12 mouse cellular contexts compared by ENCODE assay signal in the genomic region with DNA sequence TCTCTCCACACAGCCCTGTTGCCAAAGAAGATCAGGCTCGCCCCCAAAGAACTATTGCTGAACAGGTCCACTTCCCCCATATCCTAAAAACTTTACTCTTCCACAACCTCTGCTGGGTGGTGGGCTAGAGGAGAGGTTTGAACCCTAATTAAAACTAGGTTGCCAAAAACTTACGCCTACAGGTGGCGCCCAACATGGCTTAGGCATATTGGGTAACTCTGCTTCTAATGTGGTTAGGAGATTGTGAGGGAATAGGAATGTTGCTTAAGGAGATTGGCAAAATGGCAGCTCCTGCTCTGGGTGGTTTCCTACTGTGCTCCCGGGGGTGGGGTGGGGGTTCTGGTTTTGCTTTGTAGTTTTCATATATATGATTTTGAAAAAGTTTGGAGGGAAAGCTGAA.
DNase-seq lines count a peak whose midpoint lies in the region; ATAC-seq and TF ChIP-seq lines count a peak whose summit lies in the region.
"Had no signal": no experiment of that assay in that cellular context is flagged by ENCODE, and none has a peak within 500 bp of the region (broad histone marks: within the 10 kb centered on the region; RNA-seq: fewer than 3 reads in every experiment).

No protein-coding gene starts in this region.

- no peaks in the 10 kb centered on the region for H3K4me1 ChIP-seq in heart, adult 2 months (ENCODE audit: control insufficient read depth, insufficient read depth, low read length)
- H3K4me1 ChIP-seq in lung, embryonic 14.5 days (ENCODE audit: insufficient read depth): no peaks in the 10 kb centered on the region
- peaks cover 16% of the 10 kb centered on the region for H3K4me1 ChIP-seq in E14TG2a.4 (replicated peaks; ENCODE audit: low read depth, low read length)
- H3K4me1 ChIP-seq: liver, embryonic 15.5 days; midbrain, embryonic 15.5 days had no signal

- DNase-seq in heart, adult 2 months: no peak
- no peak for DNase-seq in heart, adult 11 months
- peak; percentile 36 for DNase-seq in lung, embryonic 14.5 days
- DNase-seq in lung, postnatal 14 days: no peak
- DNase-seq in ZHBTc4 (ENCODE audit: low read depth, low spot score): peak; percentile 36
- DNase-seq in embryo, embryonic 11 days: no peak
- DNase-seq: adrenal gland, adult 2 months; cerebellum, adult 9-10 months had no signal

- no peak overlapping the region for H3K27ac ChIP-seq in heart, adult 2 months
- no peak overlapping the region for H3K27ac ChIP-seq in lung, embryonic 14.5 days (ENCODE audit: low read depth)
- H3K27ac ChIP-seq: liver, embryonic 15.5 days; midbrain, embryonic 15.5 days had no signal

- TF ChIP-seq EP300 in heart, adult 2 months (IDR thresholded peaks at IDR 0.05; ENCODE audit: insufficient read depth, low read depth, low read length): no peak

- no peaks in the 10 kb centered on the region for H3K79me2 ChIP-seq in heart, adult 2 months (replicated peaks; ENCODE audit: control insufficient read depth, insufficient read depth, low read length)

- no peak overlapping the region for H3K9ac ChIP-seq in heart, adult 2 months (ENCODE audit: low read depth, low read length)
- no peak overlapping the region for H3K9ac ChIP-seq in lung, embryonic 14.5 days
- H3K9ac ChIP-seq: liver, embryonic 15.5 days; midbrain, embryonic 15.5 days had no signal

- WGBS in heart, adult 2 months: 77% methylated on average over 4 of the region's 4 CpGs
- WGBS in lung, embryonic 14.5 days: 66% methylated on average over 4 of the region's 4 CpGs

- TF ChIP-seq CTCF in heart, adult 2 months (IDR thresholded peaks at IDR 0.05): 0 out of 2 replicates have a peak, but pooled peaks have one; percentile 10
- peak; percentile 43 for TF ChIP-seq CTCF in lung, embryonic 14.5 days (IDR thresholded peaks at IDR 0.05; ENCODE audit: low read depth)
- peak; percentile 34 for TF ChIP-seq CTCF in E14TG2a.4 (conservative IDR thresholded peaks at IDR 0.05; ENCODE audit: low read length)

- H3K4me2 ChIP-seq in lung, embryonic 14.5 days: no peak overlapping the region
- H3K4me2 ChIP-seq: liver, embryonic 15.5 days; midbrain, embryonic 15.5 days had no signal

- ATAC-seq in lung, embryonic 14.5 days (ENCODE audit: insufficient read depth): no peak
- ATAC-seq: forebrain, embryonic 16.5 days; midbrain, embryonic 15.5 days had no signal

- H3K4me3 ChIP-seq in heart, adult 2 months: no peak overlapping the region
- H3K4me3 ChIP-seq in lung, embryonic 14.5 days (ENCODE audit: low read depth, low read length): no peak overlapping the region
- H3K4me3 ChIP-seq in E14TG2a.4 (replicated peaks; ENCODE audit: low read length): no peak overlapping the region
- H3K4me3 ChIP-seq: liver, embryonic 15.5 days; midbrain, embryonic 15.5 days had no signal

- no peaks in the 10 kb centered on the region for H3K36me3 ChIP-seq in heart, adult 2 months (ENCODE audit: control insufficient read depth, insufficient read depth, low read length)
- no peaks in the 10 kb centered on the region for H3K36me3 ChIP-seq in lung, embryonic 14.5 days (ENCODE audit: insufficient read depth)
- no peaks in the 10 kb centered on the region for H3K36me3 ChIP-seq in E14TG2a.4 (ENCODE audit: insufficient read depth, low read length)
- H3K36me3 ChIP-seq: liver, embryonic 15.5 days; midbrain, embryonic 15.5 days had no signal

- H3K27me3 ChIP-seq in heart, adult 2 months (ENCODE audit: control insufficient read depth, insufficient read depth, low read length): no peaks in the 10 kb centered on the region
- no peaks in the 10 kb centered on the region for H3K27me3 ChIP-seq in lung, embryonic 14.5 days (ENCODE audit: insufficient read depth, low read length)
- peaks cover 66% of the 10 kb centered on the region for H3K27me3 ChIP-seq in E14TG2a.4 (ENCODE audit: insufficient read depth, low read length)
- H3K27me3 ChIP-seq: liver, embryonic 15.5 days; midbrain, embryonic 15.5 days had no signal

- TF ChIP-seq POLR2A in heart, adult 2 months (IDR thresholded peaks at IDR 0.05; ENCODE audit: insufficient read depth, low read depth, low read length): no peak

- intact Hi-C loops in heart, adult 2 months (cut with DNase I): no loop called here

- no peaks in the 10 kb centered on the region for H3K9me3 ChIP-seq in lung, embryonic 14.5 days (ENCODE audit: low read depth, low read length)
- peaks cover 84% of the 10 kb centered on the region for H3K9me3 ChIP-seq in E14TG2a.4 (ENCODE audit: low read length)
- H3K9me3 ChIP-seq: liver, embryonic 15.5 days; midbrain, embryonic 15.5 days had no signal

Comparison
In these comparisons a context has a peak if more than half of its experiments do, and no peak if none do; other contexts are left out.
1. DNase-seq: peak in lung, embryonic 14.5 days (single experiment) and ZHBTc4 (single experiment); none in heart, adult 2 months (0 of 2), heart, adult 11 months (single experiment), lung, postnatal 14 days (single experiment) and embryo, embryonic 11 days (single experiment).
2. Peak in every context shown above with its lines, with median percentiles within 50 percentile points of each other: CTCF ChIP-seq.